Mouse (Mus musculus): ENCODE data around the gene Olfml2b. TPM values are rescaled to one million over a fixed set of nuclear protein-coding genes. Genes with fewer than 3 reads are reported as not detected.
A peak's percentile ranks its signal among the peaks of the same experiment; 100 is the strongest.

Olfml2b gene
- polyA plus RNA-seq, 1 experiment from 2014 or later: 14.7 TPM

- ATAC-seq (ENCODE audit: insufficient number of reproducible peaks, low FRiP score, low TSS enrichment, low read depth) (no peak), DNase-seq (ENCODE audit: low spot score) (no peak)
- H3K9me3 ChIP-seq (ENCODE audit: control insufficient read depth, low read length): no peaks in the 10 kb centered on the region
- H3K36me3 ChIP-seq (ENCODE audit: control insufficient read depth, insufficient read depth, low read length): no peaks in the 10 kb centered on the region
- peaks cover 6% of the 10 kb centered on the region; the same call in 1 of the 2 replicates for H3K4me1 ChIP-seq (ENCODE audit: control insufficient read depth, insufficient read depth, low read length)
- no peaks in the 10 kb centered on the region for H3K27me3 ChIP-seq (ENCODE audit: control insufficient read depth, insufficient read depth, low read length)
- H3K4me2 ChIP-seq (ENCODE audit: low read depth, severe bottlenecking): no peak overlapping the region
- H3K9ac ChIP-seq (ENCODE audit: low read length): no peak overlapping the region
- no peak overlapping the region for H3K4me3 ChIP-seq (ENCODE audit: low read depth, low read length)
- H3K27ac ChIP-seq (replicated peaks; ENCODE audit: low read depth, low read length): no peak overlapping the region
- 96% methylated on average over 8 of the region's 8 CpGs for WGBS
Observed at GRCm38 (mm10) chr1:170696996-170697395, 52.7 kb downstream of the Olfml2b start.

DNA sequence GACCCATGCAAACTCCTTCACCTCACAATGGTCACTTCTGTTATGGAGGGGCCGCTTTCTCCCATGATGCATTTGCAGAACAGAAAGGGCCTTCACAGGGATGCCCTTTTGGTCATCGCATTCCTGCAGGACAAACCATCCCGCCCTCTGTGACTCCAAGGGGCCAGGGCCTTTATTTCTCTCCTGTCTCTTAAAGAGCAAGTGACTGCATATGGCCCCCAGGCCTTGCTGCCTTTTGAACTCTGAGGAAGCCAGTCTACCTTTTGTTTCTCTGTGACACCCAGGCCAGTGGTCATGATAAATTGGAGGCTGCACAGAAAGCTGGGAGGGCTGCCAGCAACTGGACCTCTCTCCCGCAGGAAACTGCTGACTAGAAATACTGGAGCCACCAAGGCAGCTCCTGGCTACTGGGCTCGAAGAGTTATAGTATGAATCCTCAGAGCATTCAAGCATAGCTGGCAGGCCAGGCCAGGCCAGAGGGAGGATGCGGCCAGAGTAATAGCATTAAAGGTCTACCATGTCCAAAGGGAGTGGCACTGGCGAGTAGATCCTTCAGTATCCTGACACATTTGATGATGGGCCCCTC is 53.5 kb downstream of the Olfml2b start:
- 80% methylated on average over 7 of the region's 7 CpGs for WGBS
- Histone ChIP-seq H3K4me2 (ENCODE audit: low read depth, severe bottlenecking) (no peak overlapping the region), H3K4me1 (ENCODE audit: control insufficient read depth, insufficient read depth, low read length) (peaks cover 6% of the 10 kb centered on the region; the same call in 1 of the 2 replicates), H3K9me3 (ENCODE audit: control insufficient read depth, low read length) (no peaks in the 10 kb centered on the region), H3K4me3 (ENCODE audit: low read depth, low read length) (no peak overlapping the region), H3K36me3 (ENCODE audit: control insufficient read depth, insufficient read depth, low read length) (no peaks in the 10 kb centered on the region), H3K27ac (replicated peaks; ENCODE audit: low read depth, low read length) (no peak overlapping the region), H3K9ac (ENCODE audit: low read length) (no peak overlapping the region), H3K27me3 (ENCODE audit: control insufficient read depth, insufficient read depth, low read length) (no peaks in the 10 kb centered on the region)
- no peak for DNase-seq (ENCODE audit: low spot score)
- ATAC-seq (ENCODE audit: insufficient number of reproducible peaks, low FRiP score, low TSS enrichment, low read depth): no peak

- no peak overlapping the region for H3K27ac ChIP-seq (replicated peaks; ENCODE audit: low read depth, low read length)
- H3K4me2 ChIP-seq (ENCODE audit: low read depth, severe bottlenecking): no peak overlapping the region
- ATAC-seq (ENCODE audit: insufficient number of reproducible peaks, low FRiP score, low TSS enrichment, low read depth) (no peak), DNase-seq (ENCODE audit: low spot score) (no peak)
- no peaks in the 10 kb centered on the region for H3K36me3 ChIP-seq (ENCODE audit: control insufficient read depth, insufficient read depth, low read length)
- no peaks in the 10 kb centered on the region for H3K9me3 ChIP-seq (ENCODE audit: control insufficient read depth, low read length)
- H3K4me3 ChIP-seq (ENCODE audit: low read depth, low read length): no peak overlapping the region
- no peaks in the 10 kb centered on the region for H3K27me3 ChIP-seq (ENCODE audit: control insufficient read depth, insufficient read depth, low read length)
- H3K9ac ChIP-seq (ENCODE audit: low read length): no peak overlapping the region
- 80% methylated on average over 3 of the region's 3 CpGs for WGBS
- H3K4me1 ChIP-seq (ENCODE audit: control insufficient read depth, insufficient read depth, low read length): peaks cover 6% of the 10 kb centered on the region; the same call in 1 of the 2 replicates
Observed at GRCm38 (mm10) chr1:170698771-170699170, 54.4 kb downstream of the Olfml2b start.

- Histone ChIP-seq H3K9me3 (ENCODE audit: control insufficient read depth, low read length) (no peaks in the 10 kb centered on the region), H3K27ac (replicated peaks; ENCODE audit: low read depth, low read length) (no peak overlapping the region), H3K4me1 (ENCODE audit: control insufficient read depth, insufficient read depth, low read length) (peaks cover 6% of the 10 kb centered on the region; the same call in 1 of the 2 replicates), H3K27me3 (ENCODE audit: control insufficient read depth, insufficient read depth, low read length) (no peaks in the 10 kb centered on the region), H3K4me3 (ENCODE audit: low read depth, low read length) (no peak overlapping the region), H3K4me2 (ENCODE audit: low read depth, severe bottlenecking) (no peak overlapping the region), H3K36me3 (ENCODE audit: control insufficient read depth, insufficient read depth, low read length) (no peaks in the 10 kb centered on the region), H3K9ac (ENCODE audit: low read length) (no peak overlapping the region)
- 88% methylated on average over 9 of the region's 9 CpGs for WGBS
- ATAC-seq (ENCODE audit: insufficient number of reproducible peaks, low FRiP score, low TSS enrichment, low read depth): no peak
- no peak for DNase-seq (ENCODE audit: low spot score)
Observed at GRCm38 (mm10) chr1:170699553-170699952, 55.2 kb downstream of the Olfml2b start.

GRCm38 (mm10) chr1:170700496-170701027 is 56.2 kb downstream of the Olfml2b start:
- no peak overlapping the region for H3K9ac ChIP-seq (ENCODE audit: low read length)
- no peak overlapping the region for H3K4me3 ChIP-seq (ENCODE audit: low read depth, low read length)
- ATAC-seq (ENCODE audit: insufficient number of reproducible peaks, low FRiP score, low TSS enrichment, low read depth) (no peak), DNase-seq (ENCODE audit: low spot score) (no peak)
- H3K4me1 ChIP-seq (ENCODE audit: control insufficient read depth, insufficient read depth, low read length): peaks cover 6% of the 10 kb centered on the region; the same call in 1 of the 2 replicates
- H3K4me2 ChIP-seq (ENCODE audit: low read depth, severe bottlenecking): no peak overlapping the region
- no peak overlapping the region for H3K27ac ChIP-seq (replicated peaks; ENCODE audit: low read depth, low read length)
- H3K9me3 ChIP-seq (ENCODE audit: control insufficient read depth, low read length): no peaks in the 10 kb centered on the region
- no peaks in the 10 kb centered on the region for H3K27me3 ChIP-seq (ENCODE audit: control insufficient read depth, insufficient read depth, low read length)
- no peaks in the 10 kb centered on the region for H3K36me3 ChIP-seq (ENCODE audit: control insufficient read depth, insufficient read depth, low read length)
- 85% methylated on average over 3 of the region's 3 CpGs for WGBS

DNA sequence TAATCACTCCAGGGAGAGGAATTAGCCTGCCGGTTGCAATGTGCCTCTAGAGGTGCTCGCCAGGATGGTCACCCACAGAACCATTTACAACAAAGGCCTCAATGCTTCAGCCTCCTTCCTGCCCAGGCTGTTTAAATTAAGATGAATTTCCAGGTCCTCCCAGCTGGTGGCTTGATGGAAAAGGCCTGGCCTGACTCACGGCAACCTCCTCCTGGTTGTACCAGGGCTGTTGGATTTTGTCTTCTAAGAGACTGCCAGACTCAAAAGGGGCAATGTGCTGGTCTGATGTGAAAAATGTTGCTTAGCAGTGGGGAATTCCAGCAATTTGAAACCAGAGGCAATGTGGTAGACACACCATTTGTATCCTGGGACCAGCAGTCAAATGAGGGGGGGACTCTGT is 56.8 kb downstream of the Olfml2b start:
- Histone ChIP-seq H3K4me2 (ENCODE audit: low read depth, severe bottlenecking) (no peak overlapping the region), H3K9ac (ENCODE audit: low read length) (no peak overlapping the region), H3K4me1 (ENCODE audit: control insufficient read depth, insufficient read depth, low read length) (peaks cover 6% of the 10 kb centered on the region; the same call in 1 of the 2 replicates), H3K27ac (replicated peaks; ENCODE audit: low read depth, low read length) (peak overlapping the region; percentile 22; the same call in 1 of the 2 replicates), H3K27me3 (ENCODE audit: control insufficient read depth, insufficient read depth, low read length) (no peaks in the 10 kb centered on the region), H3K4me3 (ENCODE audit: low read depth, low read length) (no peak overlapping the region), H3K9me3 (ENCODE audit: control insufficient read depth, low read length) (no peaks in the 10 kb centered on the region), H3K36me3 (ENCODE audit: control insufficient read depth, insufficient read depth, low read length) (no peaks in the 10 kb centered on the region)
- 12% methylated on average over 3 of the region's 3 CpGs for whole genome bisulfite sequencing
- ATAC-seq (ENCODE audit: insufficient number of reproducible peaks, low FRiP score, low TSS enrichment, low read depth) (peak; percentile 55; the same call in 1 of the 2 replicates), DNase-seq (ENCODE audit: low spot score) (peak; percentile 38)

- Histone ChIP-seq H3K4me1 (ENCODE audit: control insufficient read depth, insufficient read depth, low read length) (peaks cover 6% of the 10 kb centered on the region; the same call in 1 of the 2 replicates), H3K4me3 (ENCODE audit: low read depth, low read length) (no peak overlapping the region), H3K27me3 (ENCODE audit: control insufficient read depth, insufficient read depth, low read length) (no peaks in the 10 kb centered on the region), H3K9ac (ENCODE audit: low read length) (no peak overlapping the region), H3K36me3 (ENCODE audit: control insufficient read depth, insufficient read depth, low read length) (no peaks in the 10 kb centered on the region), H3K9me3 (ENCODE audit: control insufficient read depth, low read length) (no peaks in the 10 kb centered on the region), H3K27ac (replicated peaks; ENCODE audit: low read depth, low read length) (peak overlapping the region; percentile 22; the same call in 1 of the 2 replicates), H3K4me2 (ENCODE audit: low read depth, severe bottlenecking) (no peak overlapping the region)
- no peak for DNase-seq (ENCODE audit: low spot score)
- peak; percentile 12; the same call in 1 of the 2 replicates for ATAC-seq (ENCODE audit: insufficient number of reproducible peaks, low FRiP score, low TSS enrichment, low read depth)
- 89% methylated on average over 8 of the region's 8 CpGs for whole genome bisulfite sequencing
Observed at GRCm38 (mm10) chr1:170701582-170701981, 57.2 kb downstream of the Olfml2b start.

DNA sequence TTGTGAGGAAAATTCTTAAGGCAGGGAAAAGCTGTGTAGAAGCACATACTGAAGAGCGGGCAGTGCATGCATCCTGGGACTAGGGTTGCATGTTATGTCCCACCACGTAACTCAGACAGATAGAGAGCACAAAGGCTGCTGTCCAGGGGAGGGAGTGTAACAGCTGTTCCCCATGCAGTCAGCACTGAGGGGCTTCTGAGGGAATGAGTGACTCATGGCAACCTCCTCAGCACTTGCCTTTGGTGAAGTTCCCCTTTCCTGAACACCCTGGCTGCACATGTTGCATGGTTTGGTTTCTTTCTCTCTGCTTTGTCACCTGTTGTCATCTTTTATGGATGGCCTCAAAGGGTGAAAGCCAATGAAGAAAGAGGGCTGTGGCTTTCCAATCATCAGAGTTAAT is 57.9 kb downstream of the Olfml2b start:
- Histone ChIP-seq H3K4me2 (ENCODE audit: low read depth, severe bottlenecking) (no peak overlapping the region), H3K36me3 (ENCODE audit: control insufficient read depth, insufficient read depth, low read length) (no peaks in the 10 kb centered on the region), H3K4me3 (ENCODE audit: low read depth, low read length) (no peak overlapping the region), H3K27me3 (ENCODE audit: control insufficient read depth, insufficient read depth, low read length) (no peaks in the 10 kb centered on the region), H3K4me1 (ENCODE audit: control insufficient read depth, insufficient read depth, low read length) (peaks cover 6% of the 10 kb centered on the region; the same call in 1 of the 2 replicates), H3K9ac (ENCODE audit: low read length) (no peak overlapping the region), H3K27ac (replicated peaks; ENCODE audit: low read depth, low read length) (no peak overlapping the region), H3K9me3 (ENCODE audit: control insufficient read depth, low read length) (no peaks in the 10 kb centered on the region)
- no peak for DNase-seq (ENCODE audit: low spot score)
- 83% methylated on average over 2 of the region's 2 CpGs for WGBS
- no peak for ATAC-seq (ENCODE audit: insufficient number of reproducible peaks, low FRiP score, low TSS enrichment, low read depth)

Measured in limb, embryonic 11.5 days (tissue).